Mouse (Mus musculus) kidney, adult 2 months (tissue): ENCODE measurements around the gene Atg4b.

Experiments
- CTCF ChIP-seq: fragments of 200-500 bp; conservative IDR thresholded peaks from 2 replicates; pipeline ENCODE4 v1.5.1; 2011; ENCODE audit warnings: low read depth, mild to moderate bottlenecking, control low read depth, low read length, moderate library complexity, mixed read lengths; ENCODE audit not compliant: insufficient read depth, insufficient read length
- POLR2A ChIP-seq: fragments of 200-500 bp; IDR thresholded peaks from one replicate; pipeline ENCODE4 v1.6.1; 2011; ENCODE audit warnings: low read depth, low read length, control low read depth

- TF ChIP-seq CTCF (no peak), POLR2A (no peak)
Measured at GRCm38 (mm10) chr1:93751290-93751689, at the start of gene Atg4b.
